Mouse (Mus musculus) small intestine, adult 10 weeks (tissue): ENCODE results near the gene 1700069L16Rik. TPM values are rescaled to one million over a fixed set of nuclear protein-coding genes. Genes with fewer than 3 reads are reported as not detected.

ENCODE experiments used
- polyA plus RNA-seq: library from polyadenylated mRNA; stranded (reverse); fragments of 350-450 nt; fragmentation: Illumina TruSeq; extraction: RNeasy Lipid Tissue Mini Kit (QIAGEN cat#74804); gene quantifications from one replicate; pipeline ENCODE4 v1.2.3, GENCODE M21; 2014; ENCODE audit warnings: low replicate concordance

The 1700069L16Rik gene
- not detected for polyA plus RNA-seq

DNA sequence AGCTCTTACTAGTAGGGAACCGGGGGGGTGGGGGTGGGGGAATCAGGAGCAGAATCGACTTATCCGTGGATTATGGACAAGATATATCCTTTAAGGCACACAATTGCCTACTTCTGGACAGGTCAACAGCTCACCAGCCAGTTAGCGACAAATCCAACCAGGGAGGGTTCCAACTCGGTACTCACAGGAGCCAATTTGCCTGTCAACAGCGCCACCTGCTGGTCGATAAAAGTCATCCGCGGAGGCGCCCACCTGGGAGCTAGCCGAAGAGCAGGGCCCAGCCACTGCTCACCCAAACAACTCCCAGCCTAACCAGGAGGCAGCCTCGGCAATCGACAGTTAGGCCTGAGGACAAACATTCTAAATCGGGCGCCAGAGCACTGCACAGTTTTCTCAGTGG lies at the start of gene 1700069L16Rik:
Gene 1700069L16Rik (minus strand): TSS at position 327 of the 400 bp plus-strand sequence.

GRCm38 (mm10) chr5:113772450-113772895 lies 47.9 kb upstream of the 1700069L16Rik start, which contains the start of the genes Sart3 and Iscu:
TSS of gene Sart3 (minus strand) at chr5:113772510.
TSS of gene Iscu (plus strand) at chr5:113772748.

GRCm38 (mm10) chr5:113735345-113736112 lies 11.0 kb upstream of the 1700069L16Rik start, which contains the start of gene Ficd:
TSS of gene Ficd (plus strand) at chr5:113735803.

DNA sequence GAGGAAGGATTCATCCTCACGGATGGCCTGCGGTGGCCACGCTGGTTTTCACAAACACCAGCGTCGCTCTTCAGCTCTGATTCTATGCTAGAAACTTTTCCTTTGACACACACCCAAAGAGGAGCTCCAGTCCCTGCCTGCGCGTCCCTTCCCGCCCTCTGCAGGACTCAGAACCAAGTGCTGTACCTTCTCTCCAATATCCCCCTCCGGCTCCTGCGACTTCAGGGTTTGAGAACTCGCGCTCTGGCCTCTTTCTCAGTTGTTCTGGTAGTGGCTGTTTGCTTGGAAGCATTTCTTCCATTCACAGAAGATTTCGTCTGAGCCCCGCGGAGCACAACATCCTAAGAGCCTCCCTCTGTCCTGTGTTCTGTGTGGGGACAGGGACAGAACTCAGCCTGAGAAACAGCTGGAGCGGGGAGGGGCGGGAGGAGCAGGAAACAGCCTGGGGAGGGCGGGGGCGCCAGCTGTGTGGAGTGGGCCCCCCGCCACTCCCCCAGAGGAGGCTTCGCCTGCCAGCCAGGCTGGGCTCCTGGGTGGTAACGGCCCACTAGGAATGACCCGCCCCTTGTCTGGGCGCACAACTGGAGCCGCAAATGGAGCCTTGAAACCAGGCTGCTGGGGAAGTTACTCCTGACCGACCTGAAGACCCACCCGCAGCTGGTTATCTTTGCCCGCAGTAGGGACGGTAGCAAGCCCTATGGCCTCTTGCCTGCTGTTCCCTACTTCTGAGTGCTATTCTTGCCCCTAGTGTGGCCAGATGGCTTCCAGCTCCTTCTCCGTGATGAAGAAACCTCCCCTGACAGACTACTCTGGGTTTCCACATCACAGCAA lies 74.3 kb downstream of the 1700069L16Rik start, which contains the start of gene Cmklr1:
Gene Cmklr1 (minus strand): TSS at position 392 of the 831 bp plus-strand sequence.

Other genes with a start within 250 kb of the 1700069L16Rik start
- not detected for gene Wscd2, start 234.4 kb downstream of the 1700069L16Rik start, polyA plus RNA-seq
- gene Cmklr1, start 74.3 kb downstream of the 1700069L16Rik start, polyA plus RNA-seq = 0.26 TPM
- gene Ficd, start 11.0 kb upstream of the 1700069L16Rik start, polyA plus RNA-seq = 1.6 TPM
- gene Sart3, start 47.7 kb upstream of the 1700069L16Rik start, polyA plus RNA-seq = 1.2 TPM
- gene Iscu, start 48.0 kb upstream of the 1700069L16Rik start, polyA plus RNA-seq = 12.3 TPM
- gene Tmem119, start 75.7 kb upstream of the 1700069L16Rik start, polyA plus RNA-seq = not detected
- gene Selplg, start 107.9 kb upstream of the 1700069L16Rik start, polyA plus RNA-seq = not detected
- gene Coro1c, start 184.0 kb upstream of the 1700069L16Rik start, polyA plus RNA-seq = 18.3 TPM